Mouse (Mus musculus) stomach, postnatal 0 days (tissue): ENCODE measurements around the gene Adcy3.

Experiments
- CTCF ChIP-seq: IDR thresholded peaks from 2 replicates; pipeline ENCODE4 v1.5.1; 2016; ENCODE audit warnings: antibody characterized with exemption, low read depth, mild to moderate bottlenecking, moderate library complexity
- EP300 ChIP-seq: optimal IDR thresholded peaks from 2 replicates; pipeline ENCODE3; 2016; ENCODE audit warnings: antibody characterized with exemption

- TF ChIP-seq CTCF (no peak), EP300 (no peak)
Measured at GRCm38 (mm10) chr12:4133847-4134212, 927 bp downstream of the Adcy3 start.
